Mouse (Mus musculus): ENCODE results near the gene Rusc2.

Gene Rusc2

GRCm38 (mm10) chr4:43381408-43382154, at the start of gene Rusc2:
TSS of gene Rusc2 (plus strand) at chr4:43381979.
- peak; percentile 95 for DNase-seq (ENCODE audit: low spot score)

DNA sequence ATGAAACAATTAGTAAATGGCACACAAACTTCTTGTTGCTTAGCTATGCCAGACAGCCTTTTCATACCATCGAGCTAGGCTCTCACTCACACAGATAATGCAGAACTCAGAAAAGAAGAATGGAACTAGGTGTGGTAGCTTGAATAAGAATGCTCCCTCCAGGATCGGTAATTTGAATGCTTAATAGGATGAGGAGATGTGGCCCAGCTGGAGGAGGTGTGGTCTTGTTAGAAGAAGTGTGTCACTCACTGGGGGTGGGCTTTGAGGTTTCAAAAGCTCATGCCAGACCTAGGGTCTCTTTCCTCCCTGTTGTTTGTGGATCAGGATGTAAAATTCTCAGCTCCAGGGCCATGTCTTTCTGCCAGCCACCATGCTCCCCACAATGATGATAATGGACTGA, 47.0 kb upstream of the Rusc2 start:
- DNase-seq (ENCODE audit: low spot score) = no peak

GRCm38 (mm10) chr4:43336176-43336575, 45.6 kb upstream of the Rusc2 start:
- DNase-seq (ENCODE audit: low spot score) = no peak

DNA sequence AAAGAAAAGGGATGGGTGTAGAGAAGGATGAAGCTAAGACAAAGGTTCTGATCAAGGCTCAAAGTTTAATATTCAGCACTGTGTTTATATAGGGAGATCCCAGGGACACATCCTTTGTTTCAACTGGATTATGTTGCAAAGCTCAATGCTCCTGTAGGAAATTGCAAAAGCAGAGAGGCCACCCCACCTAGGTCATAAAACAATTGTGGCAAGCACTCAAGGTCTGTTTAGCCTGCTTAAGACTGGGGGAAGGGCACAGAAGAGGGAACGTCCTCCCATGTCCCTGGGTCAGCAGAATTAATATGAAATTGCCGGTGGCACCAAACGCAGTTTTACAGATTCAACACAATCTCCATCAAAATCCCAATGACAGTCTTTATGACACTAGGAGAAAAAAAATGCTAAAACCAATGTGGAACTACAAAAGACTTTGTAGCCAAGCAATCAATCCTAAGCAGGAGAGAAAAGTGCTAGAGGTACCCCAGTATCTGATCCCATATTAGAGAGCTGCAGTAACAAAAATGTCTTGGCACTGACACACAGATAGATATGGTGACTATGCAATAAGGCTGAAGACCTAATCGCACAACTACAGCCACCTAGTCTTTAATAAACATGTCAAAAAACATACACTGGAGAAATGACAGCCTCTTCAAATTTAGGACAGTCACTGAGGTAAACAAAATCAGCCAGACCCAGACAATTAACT, 41.5 kb upstream of the Rusc2 start:
- no peak for DNase-seq (ENCODE audit: low spot score)

DNA sequence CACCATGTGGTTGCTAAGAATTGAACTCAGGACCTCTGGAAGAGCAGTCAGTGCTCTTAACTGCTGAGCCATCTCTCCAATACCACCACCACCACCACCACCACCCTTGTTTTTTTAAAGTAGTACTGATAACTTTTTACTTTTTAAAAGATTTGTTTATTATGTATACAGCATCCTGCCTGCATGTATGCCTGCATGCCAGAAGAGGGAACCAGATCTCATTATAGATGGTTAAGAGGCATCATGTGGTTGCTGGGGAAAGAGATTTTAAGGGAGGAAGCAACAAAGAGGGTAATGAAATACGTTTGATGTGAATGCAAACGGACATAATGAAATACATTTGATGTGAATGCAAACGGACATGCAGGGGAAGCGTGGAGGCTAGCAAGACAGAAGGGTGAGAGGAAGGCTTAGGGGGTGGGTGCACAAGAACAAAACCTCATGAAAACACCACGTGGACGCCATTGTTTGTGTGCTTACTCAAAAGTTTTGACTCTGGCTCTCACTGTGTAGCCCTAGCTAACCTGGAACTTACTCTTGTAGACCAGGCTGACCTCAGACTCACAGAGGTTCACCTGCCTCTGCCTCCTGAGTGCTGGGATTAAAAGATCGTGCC, 40.4 kb upstream of the Rusc2 start:
- DNase-seq (ENCODE audit: low spot score) = no peak

- DNase-seq (ENCODE audit: low spot score) = no peak
Observed at GRCm38 (mm10) chr4:43342443-43342842, 39.3 kb upstream of the Rusc2 start.

DNA sequence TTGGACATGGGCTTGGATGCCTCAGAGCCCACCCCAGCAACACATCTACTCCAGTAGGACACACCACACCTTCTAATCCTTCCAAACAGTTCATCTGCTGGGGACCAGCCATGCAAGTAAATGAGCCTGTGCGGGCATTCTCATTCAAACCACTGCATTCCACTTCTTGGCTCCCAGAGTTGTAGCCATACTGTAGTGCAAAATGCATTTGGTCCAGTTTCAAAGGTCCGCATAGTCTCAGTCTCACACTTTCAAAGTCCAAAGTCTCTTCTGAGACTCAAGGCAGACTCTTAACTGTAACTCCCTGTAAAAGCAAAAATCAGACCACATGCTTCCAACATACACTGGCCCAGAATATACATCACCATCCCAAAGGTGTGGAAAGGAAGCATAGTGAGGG, 36.8 kb upstream of the Rusc2 start:
- no peak for DNase-seq (ENCODE audit: low spot score)

DNA sequence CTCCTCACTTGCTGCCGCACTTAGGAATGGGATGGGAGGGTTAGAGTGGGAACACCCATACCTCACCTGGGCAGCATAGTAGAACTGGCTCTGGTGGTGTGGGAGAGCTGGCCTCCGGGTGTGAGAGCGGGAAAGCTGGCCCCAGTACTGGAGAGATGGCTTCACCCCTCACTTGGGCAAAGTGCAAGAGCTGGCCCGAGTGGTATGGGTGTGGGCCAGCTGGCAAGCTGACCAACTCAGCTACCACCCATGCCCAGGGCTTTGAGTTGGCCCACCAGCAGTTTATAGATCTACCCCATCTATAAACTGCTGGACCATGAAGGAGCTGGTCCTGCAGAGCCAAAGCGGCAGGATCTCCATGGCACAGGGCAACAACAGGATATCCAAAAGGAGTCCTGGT, 32.6 kb upstream of the Rusc2 start:
- DNase-seq (ENCODE audit: low spot score) = no peak

DNA sequence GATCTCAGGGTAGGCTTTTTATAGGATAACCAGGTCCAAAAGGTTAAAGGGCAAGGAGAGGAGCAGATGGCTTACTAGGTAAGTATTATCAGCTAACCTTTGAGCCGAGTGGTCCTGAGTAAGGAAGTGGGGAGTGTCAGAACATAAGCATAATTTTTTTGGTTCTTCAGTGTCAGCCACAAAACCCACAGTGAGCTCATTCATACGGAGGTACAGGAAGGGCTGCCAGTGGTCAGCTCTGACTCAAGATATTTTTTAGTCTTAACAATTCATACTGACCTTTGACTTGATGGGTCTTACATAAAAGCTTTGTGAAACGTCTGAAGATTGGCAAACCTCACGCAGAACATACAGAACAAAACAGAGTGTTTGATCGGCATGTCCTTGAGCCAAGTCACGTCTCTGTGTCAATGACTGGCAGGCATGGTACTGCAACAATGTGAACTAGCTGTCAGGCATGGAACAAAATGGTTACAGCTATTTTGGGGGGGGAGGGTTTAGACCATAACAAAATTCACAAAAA, 31.7 kb upstream of the Rusc2 start:
- no peak for DNase-seq (ENCODE audit: low spot score)

DNA sequence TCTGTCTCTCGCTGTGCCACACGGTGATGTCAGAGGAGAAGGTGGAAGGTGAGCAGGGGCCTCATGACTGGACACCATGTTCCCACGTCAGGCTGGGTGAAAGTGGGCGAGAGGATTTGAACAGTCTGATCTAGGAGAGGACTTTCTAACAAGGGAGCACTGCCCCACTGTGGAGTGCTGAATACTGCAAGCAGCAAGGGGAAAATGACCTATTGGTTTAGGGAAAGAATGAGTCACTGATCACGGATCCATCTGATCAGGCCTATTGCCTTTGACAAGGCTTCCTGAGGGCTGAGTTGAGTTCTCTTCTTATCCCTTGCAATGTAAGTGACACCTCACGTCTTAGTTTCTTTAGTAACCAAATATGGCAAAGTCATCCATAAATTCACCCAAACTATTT, 28.1 kb upstream of the Rusc2 start:
- DNase-seq (ENCODE audit: low spot score) = no peak

GRCm38 (mm10) chr4:43364914-43365560, 16.7 kb upstream of the Rusc2 start:
- DNase-seq (ENCODE audit: low spot score) = no peak

DNA sequence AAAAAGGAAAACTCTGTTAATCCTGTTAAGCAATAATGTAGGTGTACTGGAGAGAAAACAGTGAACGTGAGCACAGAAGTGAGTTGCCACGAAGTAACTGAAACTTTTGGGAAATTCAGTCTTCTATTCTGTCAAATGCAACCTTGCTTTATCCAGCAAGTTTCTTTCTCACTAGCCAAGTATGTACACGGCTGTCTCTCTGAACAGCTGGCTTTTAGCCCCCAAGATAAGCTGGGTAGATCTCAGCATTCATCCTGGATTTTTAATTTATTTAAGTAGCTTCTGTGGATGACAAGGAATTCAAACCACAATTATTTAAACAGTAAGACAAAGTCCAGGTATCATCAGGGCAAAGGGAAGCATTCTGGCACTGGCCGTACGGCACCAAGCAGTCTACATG, 14.5 kb upstream of the Rusc2 start:
- no peak for DNase-seq (ENCODE audit: low spot score)

- no peak for DNase-seq (ENCODE audit: low spot score)
Observed at GRCm38 (mm10) chr4:43367787-43368186, 14.0 kb upstream of the Rusc2 start.

GRCm38 (mm10) chr4:43371406-43371805, 10.4 kb upstream of the Rusc2 start:
- DNase-seq (ENCODE audit: low spot score) = no peak

GRCm38 (mm10) chr4:43372155-43372554, 9.6 kb upstream of the Rusc2 start:
- no peak for DNase-seq (ENCODE audit: low spot score)

GRCm38 (mm10) chr4:43374266-43374665, 7.5 kb upstream of the Rusc2 start:
- DNase-seq (ENCODE audit: low spot score) = no peak

- no peak for DNase-seq (ENCODE audit: low spot score)
Observed at GRCm38 (mm10) chr4:43379601-43380000, 2.2 kb upstream of the Rusc2 start.

- DNase-seq (ENCODE audit: low spot score) = no peak
Observed at GRCm38 (mm10) chr4:43380951-43381350, 828 bp upstream of the Rusc2 start.

DNA sequence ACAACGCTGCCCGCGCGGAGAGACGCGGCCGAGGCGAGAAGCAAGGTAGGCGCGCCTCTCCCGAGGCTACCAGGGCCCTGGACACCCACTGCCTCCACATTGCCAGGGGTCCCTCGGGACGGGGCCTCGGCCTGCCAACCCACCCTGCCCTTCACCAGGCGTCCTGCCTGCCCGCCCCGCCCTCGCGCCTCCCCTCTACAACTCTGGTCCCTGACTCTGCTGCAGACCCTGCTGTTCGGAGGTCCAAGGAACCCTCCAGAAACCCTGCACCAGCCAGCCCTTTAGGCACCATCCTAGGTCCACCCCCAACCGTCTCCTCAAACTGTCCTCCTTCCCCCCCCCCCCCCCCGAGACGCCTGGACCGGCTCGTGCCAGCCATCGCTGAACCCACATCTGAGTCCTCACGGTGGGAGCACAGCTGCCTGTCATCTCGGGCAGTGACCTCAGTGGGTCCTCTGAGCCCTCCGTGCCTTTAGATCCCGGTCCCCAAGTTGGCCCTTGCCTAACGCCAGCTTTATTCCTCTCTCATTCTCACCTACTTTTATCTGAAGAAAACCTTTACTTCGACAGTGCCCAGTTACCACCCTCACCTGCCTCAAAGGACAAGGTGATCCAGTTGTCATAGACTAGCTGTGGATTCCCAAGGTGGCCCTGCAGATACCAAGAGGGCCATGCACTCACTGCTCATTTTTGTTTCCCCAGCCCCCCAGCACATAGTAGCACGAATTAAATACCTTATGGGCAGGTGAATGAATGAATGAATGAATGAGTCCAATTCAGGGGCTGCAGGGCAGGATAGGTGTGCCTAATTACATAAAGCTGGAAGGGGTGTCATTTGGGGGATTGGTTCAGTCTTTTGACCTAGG, 609 bp downstream of the Rusc2 start:
- DNase-seq (ENCODE audit: low spot score) = no peak

- no peak for DNase-seq (ENCODE audit: low spot score)
Observed at GRCm38 (mm10) chr4:43383246-43384082, 1.7 kb downstream of the Rusc2 start.

DNA sequence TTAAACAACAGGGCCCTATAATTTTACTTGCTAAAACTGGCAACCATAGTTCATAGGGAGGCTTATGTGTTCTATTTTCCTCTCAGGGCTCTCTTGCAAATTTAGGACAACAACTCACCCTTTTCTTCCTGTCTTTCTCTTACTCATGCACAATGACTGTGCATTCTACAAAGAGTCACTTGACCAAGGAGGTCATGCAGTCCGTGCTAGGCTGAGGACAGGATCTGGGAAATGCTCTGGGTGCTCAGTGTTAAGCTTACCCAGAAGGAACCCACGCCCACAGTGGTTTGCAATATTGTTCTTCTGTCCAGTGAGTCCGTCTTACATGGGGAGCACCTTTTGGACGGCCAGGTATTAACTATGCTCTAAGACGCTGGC, 2.3 kb downstream of the Rusc2 start:
- DNase-seq (ENCODE audit: low spot score) = no peak

All from testis, postnatal 10 days (tissue).